Mouse (Mus musculus) bone marrow, adult 2 months (tissue): ENCODE measurements around the gene Chic1. TPM values are rescaled to one million over a fixed set of nuclear protein-coding genes. Genes with fewer than 3 reads are reported as not detected.

ENCODE experiments used
- H3K27ac ChIP-seq: fragments of 200-500 bp; 2 replicates; pipeline ENCODE4 v1.5.1; 2012; ENCODE audit warnings: low read depth, mild to moderate bottlenecking, control low read depth, inconsistent platforms, low read length; ENCODE audit not compliant: control insufficient read depth, poor library complexity, insufficient read depth
- H3K4me1 ChIP-seq: fragments of 200-500 bp; 2 replicates; pipeline ENCODE4 v1.6.1; 2011; ENCODE audit warnings: low read length; ENCODE audit not compliant: control insufficient read depth, insufficient read depth
- H3K4me3 ChIP-seq: fragments of 200-500 bp; replicated peaks from 2 replicates; pipeline ENCODE3; 2011; ENCODE audit warnings: mild to moderate bottlenecking, low read depth, low read length, control low read depth; ENCODE audit not compliant: control insufficient read depth
- CTCF ChIP-seq: fragments of 200-500 bp; IDR thresholded peaks from 2 replicates; pipeline ENCODE4 v1.5.1; 2011; ENCODE audit warnings: low read length, control low read depth; ENCODE audit not compliant: control insufficient read depth, insufficient read depth
- POLR2A ChIP-seq: fragments of 200-500 bp; IDR thresholded peaks from 2 replicates; pipeline ENCODE4 v1.6.1; 2011; ENCODE audit warnings: low read depth, mild to moderate bottlenecking, control low read depth, low read length, borderline replicate concordance; ENCODE audit not compliant: control insufficient read depth
- WGBS: fragments of 180-500 bp; shearing (Covaris S2); methylation state at CpG from one replicate; pipeline ENCODE4 v1.1.7; 2018; 5-methylcytosine and 5-hydroxymethylcytosine counted together
- polyA plus RNA-seq: library from polyadenylated mRNA; stranded (reverse); fragments of >200 nt; gene quantifications from 2 replicates; pipeline ENCODE4 v1.2.4, GENCODE M21; 2011; ENCODE audit warnings: low replicate concordance; ENCODE audit not compliant: missing spikeins, insufficient read depth, insufficient read length

Chic1 gene
- polyA plus RNA-seq, 1 experiment = 0.55 TPM

DNA sequence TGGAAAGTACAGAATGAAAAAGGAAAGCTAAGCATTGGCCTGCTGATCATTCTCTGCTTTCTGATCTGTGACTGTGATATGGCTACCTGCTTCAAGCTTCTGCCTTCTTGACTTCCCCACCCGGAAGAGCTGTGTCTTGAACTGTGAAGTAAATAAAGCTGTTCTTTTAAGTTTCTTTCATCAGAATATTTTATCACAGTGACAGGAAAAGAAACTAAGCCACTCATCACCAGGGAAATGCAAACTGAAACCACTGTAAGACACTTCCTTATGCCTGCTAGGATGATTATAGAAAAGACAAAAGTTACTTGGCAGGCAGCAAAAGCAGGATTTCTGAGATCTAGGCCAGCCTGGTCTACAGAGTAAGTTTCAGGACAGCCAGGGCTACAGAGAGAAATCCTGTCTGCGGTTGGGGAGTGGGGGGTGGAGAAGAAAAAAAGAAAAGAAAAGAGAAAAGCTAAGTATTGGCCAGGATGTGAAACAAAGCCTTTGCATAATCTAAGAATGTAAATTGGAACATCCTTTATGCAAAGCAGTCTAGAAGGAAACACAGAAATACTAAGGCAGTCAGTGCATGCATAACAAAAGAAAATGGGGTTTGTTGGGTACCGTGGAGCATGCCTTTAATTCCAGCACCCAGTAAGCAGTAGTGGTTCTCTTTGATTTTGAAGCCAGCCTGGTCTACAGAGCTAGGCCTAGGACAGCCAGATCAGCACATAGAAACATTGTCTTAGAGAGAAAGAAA, 14.7 kb upstream of the Chic1 start:
- no peak for TF ChIP-seq POLR2A
- no peak overlapping the region for H3K4me3 ChIP-seq
- no peak overlapping the region for H3K27ac ChIP-seq
- no peaks in the 10 kb centered on the region for H3K4me1 ChIP-seq
- WGBS = 63% methylated on average over 3 of the region's 3 CpGs

GRCm38 (mm10) chrX:103355784-103356183, 492 bp upstream of the Chic1 start:
- no peak for TF ChIP-seq CTCF
- TF ChIP-seq POLR2A = no peak
- 58% methylated on average over 5 of the region's 5 CpGs for WGBS
- Histone ChIP-seq H3K4me3 (no peak overlapping the region), H3K27ac (no peak overlapping the region), H3K4me1 (no peaks in the 10 kb centered on the region)

GRCm38 (mm10) chrX:103356761-103357236, 523 bp downstream of the Chic1 start:
- WGBS = 7% methylated on average over 24 of the region's 24 CpGs
- peak overlapping the region; percentile 25 for H3K4me3 ChIP-seq

DNA sequence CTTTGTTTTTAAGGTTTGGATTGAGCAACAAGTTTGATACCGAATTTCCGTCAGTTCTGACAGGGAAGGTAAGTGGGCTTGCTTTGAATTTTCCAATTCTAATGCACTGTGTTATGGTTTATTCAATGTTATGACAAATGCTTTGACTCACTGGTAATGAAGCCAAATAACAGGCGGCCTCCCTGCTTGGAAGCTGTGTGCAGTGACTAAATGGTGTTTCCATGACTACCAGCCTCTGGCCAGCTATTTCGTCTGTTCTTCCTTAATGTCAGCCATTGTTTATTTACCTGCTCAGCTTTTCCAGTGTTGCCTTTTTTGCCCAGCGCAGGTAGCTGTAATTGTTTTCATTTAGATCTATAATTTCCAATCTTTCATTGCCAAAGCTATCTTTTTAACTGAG, 9.9 kb downstream of the Chic1 start:
- 79% methylated on average over 5 of the region's 5 CpGs for WGBS
- Histone ChIP-seq H3K4me3 (no peak overlapping the region), H3K27ac (no peak overlapping the region), H3K4me1 (no peaks in the 10 kb centered on the region)
- TF ChIP-seq POLR2A (no peak), CTCF (no peak)

More at GRCm38 (mm10) chrX:103356761-103357236, 523 bp downstream of the Chic1 start:
- TF ChIP-seq CTCF = no peak
- no peak for TF ChIP-seq POLR2A
- no peak overlapping the region for H3K27ac ChIP-seq
- no peaks in the 10 kb centered on the region for H3K4me1 ChIP-seq

DNA sequence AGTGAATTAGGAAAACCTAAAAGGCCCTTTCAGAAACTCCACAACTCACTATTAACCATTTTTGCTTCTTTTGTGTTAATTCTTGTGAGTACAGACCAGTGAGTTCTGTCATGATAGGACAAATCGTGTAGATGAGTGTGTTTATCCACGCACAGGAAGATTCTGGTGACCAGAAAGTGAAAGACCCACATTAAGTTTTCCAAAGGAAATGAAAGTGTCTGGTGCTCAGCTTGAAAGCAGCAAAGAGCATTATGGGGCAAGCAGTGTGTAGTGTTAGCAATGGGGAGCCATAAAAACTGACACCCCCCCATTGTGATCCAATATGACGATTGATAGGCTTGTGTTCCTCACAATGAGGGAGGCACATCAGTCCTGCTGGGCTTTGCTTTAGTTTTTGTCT, 12.4 kb downstream of the Chic1 start:
- WGBS = 64% methylated on average over 3 of the region's 3 CpGs
- Histone ChIP-seq H3K27ac (no peak overlapping the region), H3K4me3 (no peak overlapping the region), H3K4me1 (no peaks in the 10 kb centered on the region)
- no peak for TF ChIP-seq CTCF
- TF ChIP-seq POLR2A = no peak

DNA sequence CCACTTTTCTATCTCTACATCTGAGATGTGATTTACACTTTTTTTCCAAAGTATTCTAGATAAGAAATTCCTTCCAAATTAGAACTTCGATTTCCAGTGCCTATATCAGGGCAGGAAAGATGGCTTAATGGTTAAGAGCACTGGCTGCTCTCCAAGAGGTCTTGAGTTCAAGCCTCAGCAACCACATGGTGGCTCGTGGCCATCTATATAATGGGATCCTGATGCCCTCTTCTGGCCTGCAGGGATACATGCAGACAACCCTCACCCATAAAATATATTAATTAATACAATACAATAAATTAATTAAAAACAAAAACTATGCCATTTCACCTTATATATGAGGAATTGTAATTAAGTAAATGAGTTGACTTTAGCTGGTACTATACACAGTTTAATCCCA, 14.9 kb downstream of the Chic1 start:
- 35% methylated on average over 2 of the region's 2 CpGs for WGBS
- no peak overlapping the region for H3K4me3 ChIP-seq
- no peak overlapping the region for H3K27ac ChIP-seq
- no peak for TF ChIP-seq CTCF
- TF ChIP-seq POLR2A = no peak
- no peaks in the 10 kb centered on the region for H3K4me1 ChIP-seq

DNA sequence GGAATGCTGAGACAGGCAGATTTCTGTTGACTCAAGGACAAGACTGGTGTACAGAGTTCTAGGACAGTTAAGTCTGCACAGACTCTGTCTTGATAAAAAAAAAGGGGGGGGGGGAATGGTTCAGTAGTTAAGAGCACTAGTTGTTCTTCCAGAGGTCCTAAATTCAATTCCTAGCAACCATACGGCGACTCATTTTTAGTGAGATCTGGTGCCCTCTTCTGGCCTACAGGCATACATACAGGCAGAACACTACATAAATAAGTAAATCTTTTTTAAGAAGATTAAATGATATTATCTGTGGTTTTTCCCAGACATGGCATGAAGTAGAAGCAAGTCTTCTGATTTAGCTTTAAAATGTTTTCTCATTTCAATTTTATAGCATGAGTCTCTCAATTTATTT, 15.4 kb downstream of the Chic1 start:
- TF ChIP-seq POLR2A (no peak), CTCF (no peak)
- Histone ChIP-seq H3K4me3 (no peak overlapping the region), H3K4me1 (no peaks in the 10 kb centered on the region), H3K27ac (no peak overlapping the region)
- 18% methylated on average over 2 of the region's 2 CpGs for WGBS

- TF ChIP-seq CTCF (peak; percentile 3; the same call in 1 of the 2 replicates), POLR2A (no peak)
- Histone ChIP-seq H3K4me1 (no peaks in the 10 kb centered on the region), H3K4me3 (no peak overlapping the region), H3K27ac (no peak overlapping the region)
- WGBS = 62% methylated on average over 5 of the region's 5 CpGs
Observed at GRCm38 (mm10) chrX:103374250-103374649, 18.0 kb downstream of the Chic1 start.

DNA sequence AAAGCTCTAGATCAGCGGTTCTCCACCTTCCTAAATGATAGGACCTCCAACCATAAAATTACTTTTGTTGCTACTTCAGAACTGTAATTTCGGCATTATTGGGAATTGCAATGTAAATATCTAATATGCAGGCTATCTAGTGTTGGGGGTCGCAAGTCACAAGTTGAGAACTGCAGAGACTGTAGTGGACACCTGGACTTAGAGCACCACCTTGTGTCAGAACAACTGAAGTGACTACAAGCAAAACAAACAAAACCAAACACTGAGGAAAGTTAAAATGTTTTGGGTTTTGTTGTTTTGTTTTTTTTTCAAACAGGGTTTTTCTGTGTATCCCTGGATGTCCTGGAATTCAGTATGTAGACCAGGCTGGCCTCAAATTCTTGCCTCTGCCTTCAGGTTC, 28.3 kb downstream of the Chic1 start:
- TF ChIP-seq CTCF (no peak), POLR2A (no peak)
- whole genome bisulfite sequencing = 65% methylated on average over 3 of the region's 3 CpGs
- no peak overlapping the region for H3K27ac ChIP-seq
- no peaks in the 10 kb centered on the region; the same call in 1 of the 2 replicates for H3K4me1 ChIP-seq
- no peak overlapping the region for H3K4me3 ChIP-seq
